Comparison of ENCODE assay signal across 11 mouse cellular contexts in the genomic region with DNA sequence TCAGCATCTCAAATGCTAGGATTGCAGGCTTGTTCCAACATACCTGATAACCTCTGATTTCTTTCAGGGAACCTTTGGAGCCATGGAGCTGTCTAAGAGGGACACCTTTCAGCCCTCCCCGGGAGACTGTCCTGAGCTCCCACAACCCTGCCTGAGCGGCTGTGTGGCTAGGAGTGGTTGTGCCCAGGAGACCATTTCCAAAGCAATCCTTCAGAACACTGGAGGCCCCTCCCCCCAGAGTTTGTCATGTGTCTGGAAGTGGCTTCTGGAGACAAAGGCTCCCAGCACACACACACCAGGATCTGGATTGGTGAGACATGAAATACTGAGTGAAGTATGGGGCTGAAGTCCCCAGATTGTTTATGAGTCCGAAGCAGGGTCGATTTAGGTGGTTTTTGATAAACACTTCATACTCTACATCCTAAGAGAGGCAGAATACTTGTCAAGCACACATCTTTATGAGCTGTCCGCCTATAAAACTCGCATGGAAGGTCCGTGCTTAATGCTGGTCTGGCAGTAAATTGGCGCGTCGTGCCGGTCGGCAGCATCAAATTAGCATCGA. TPM values are rescaled to one million over a fixed set of nuclear protein-coding genes. Genes with fewer than 3 reads are reported as not detected.
DNase-seq lines count a peak whose midpoint lies in the region; ATAC-seq and TF ChIP-seq lines count a peak whose summit lies in the region.
"Had no signal": no experiment of that assay in that cellular context is flagged by ENCODE, and none has a peak within 500 bp of the region (broad histone marks: within the 10 kb centered on the region; RNA-seq: fewer than 3 reads in every experiment).

No protein-coding gene starts in this region.

- 0 out of 2 replicates have a peak, but pooled peaks have one; percentile 22 for ATAC-seq in kidney, embryonic 15.5 days (replicated peaks; ENCODE audit: low FRiP score)
- ATAC-seq in forebrain, embryonic 14.5 days: 0 out of 2 replicates have a peak, but pooled peaks have one; percentile 22
- ATAC-seq in midbrain, postnatal 0 days (ENCODE audit: low FRiP score): no peak

- no peaks in the 10 kb centered on the region for H3K36me3 ChIP-seq in kidney, embryonic 15.5 days
- H3K36me3 ChIP-seq in forebrain, embryonic 14.5 days (ENCODE audit: control insufficient read depth, insufficient read depth, low read length): no peaks in the 10 kb centered on the region
- H3K36me3 ChIP-seq in midbrain, postnatal 0 days (ENCODE audit: insufficient read depth, low read length): no peaks in the 10 kb centered on the region
- H3K36me3 ChIP-seq: embryonic facial prominence, embryonic 15.5 days had no signal

- no peak for DNase-seq in kidney, adult 11 months
- DNase-seq in MN1 (ENCODE audit: low spot score): peak; percentile 80
- DNase-seq in forebrain, embryonic 14.5 days (ENCODE audit: low spot score): peak; percentile 51
- peak; percentile 35 for DNase-seq in midbrain, postnatal 0 days (ENCODE audit: low spot score)
- DNase-seq in spleen, postnatal 10 days (ENCODE audit: low spot score in 2 of 2): no peak
- no peak for DNase-seq in heart, postnatal 25 days (ENCODE audit: low spot score)
- no peak for DNase-seq in layer of hippocampus, postnatal 36 days

- H3K9me3 ChIP-seq in kidney, embryonic 15.5 days (replicated peaks): no peaks in the 10 kb centered on the region
- H3K9me3 ChIP-seq in forebrain, embryonic 14.5 days (replicated peaks; ENCODE audit: control insufficient read depth, low read length): no peaks in the 10 kb centered on the region
- no peaks in the 10 kb centered on the region for H3K9me3 ChIP-seq in midbrain, postnatal 0 days (ENCODE audit: low read length)
- H3K9me3 ChIP-seq: embryonic facial prominence, embryonic 15.5 days had no signal

- 0 out of 2 replicates have a peak, but pooled peaks cover 3% of the 10 kb centered on the region for H3K27me3 ChIP-seq in kidney, embryonic 15.5 days
- H3K27me3 ChIP-seq in forebrain, embryonic 14.5 days (replicated peaks; ENCODE audit: control insufficient read depth, insufficient read depth, low read length): no peaks in the 10 kb centered on the region
- H3K27me3 ChIP-seq in midbrain, postnatal 0 days (ENCODE audit: insufficient read depth, low read length): no peaks in the 10 kb centered on the region

- peaks cover 43% of the 10 kb centered on the region for H3K4me1 ChIP-seq in kidney, embryonic 15.5 days
- H3K4me1 ChIP-seq in forebrain, embryonic 14.5 days (ENCODE audit: control insufficient read depth, insufficient read depth, low read length): peaks cover 24% of the 10 kb centered on the region
- peaks cover 10% of the 10 kb centered on the region; the same call in 1 of the 2 replicates for H3K4me1 ChIP-seq in midbrain, postnatal 0 days (ENCODE audit: insufficient read depth, low read length)

- no peak overlapping the region for H3K27ac ChIP-seq in kidney, embryonic 15.5 days
- H3K27ac ChIP-seq in forebrain, embryonic 14.5 days (ENCODE audit: low read depth, low read length): peak overlapping the region; percentile 10; the same call in 1 of the 2 replicates
- H3K27ac ChIP-seq in midbrain, postnatal 0 days (ENCODE audit: low read depth, low read length): no peak overlapping the region
- H3K27ac ChIP-seq: embryonic facial prominence, embryonic 15.5 days had no signal

- intact Hi-C loops in heart, postnatal 25 days (cut with DNase I): no loop called here

- H3K9ac ChIP-seq in kidney, embryonic 15.5 days: no peak overlapping the region
- no peak overlapping the region for H3K9ac ChIP-seq in forebrain, embryonic 14.5 days (ENCODE audit: low read length)
- H3K9ac ChIP-seq in midbrain, postnatal 0 days (replicated peaks; ENCODE audit: low read length, poor library complexity, severe bottlenecking): no peak overlapping the region
- H3K9ac ChIP-seq: embryonic facial prominence, embryonic 15.5 days had no signal

- no peak for TF ChIP-seq CTCF in midbrain, postnatal 0 days (IDR thresholded peaks at IDR 0.05)

- no peak overlapping the region for H3K4me3 ChIP-seq in kidney, embryonic 15.5 days (replicated peaks)
- no peak overlapping the region for H3K4me3 ChIP-seq in forebrain, embryonic 14.5 days (ENCODE audit: low read depth, low read length)
- no peak overlapping the region for H3K4me3 ChIP-seq in midbrain, postnatal 0 days (ENCODE audit: low read depth, low read length)
- H3K4me3 ChIP-seq: embryonic facial prominence, embryonic 15.5 days had no signal

- 0 out of 2 replicates have a peak overlapping the region, but pooled peaks have one; percentile 23 for H3K4me2 ChIP-seq in kidney, embryonic 15.5 days
- H3K4me2 ChIP-seq in forebrain, embryonic 14.5 days (ENCODE audit: low read length): no peak overlapping the region
- H3K4me2 ChIP-seq in midbrain, postnatal 0 days (ENCODE audit: low read depth, low read length, poor library complexity, severe bottlenecking): no peak overlapping the region
- H3K4me2 ChIP-seq: embryonic facial prominence, embryonic 15.5 days; heart, embryonic 11.5 days had no signal

- 12% methylated on average over 13 of the region's 13 CpGs for WGBS in kidney, embryonic 15.5 days
- 59% methylated on average over 13 of the region's 13 CpGs for WGBS in forebrain, embryonic 14.5 days
- 41% methylated on average over 13 of the region's 13 CpGs for WGBS in midbrain, postnatal 0 days

RNA-seq across cellular contexts. Expression of a gene that starts 12.5 kb away (rescaled TPM):
- polyA plus RNA-seq in kidney, embryonic 15.5 days (2015; fragmentation: Nextera tagmentation; extraction: Ambion mirVana): 11.1 and 13.0 TPM in 2 replicates
- 9.2 and 10.4 TPM in 2 replicates for polyA plus RNA-seq in forebrain, embryonic 14.5 days (2014; fragmentation: Nextera tagmentation; extraction: Ambion mirVana)
- 17.4 and 20.1 TPM in 2 replicates for total RNA-seq in midbrain, postnatal 0 days (2014; rRNA removed)
- polyA plus RNA-seq in midbrain, postnatal 0 days (2015; fragmentation: Nextera tagmentation; extraction: Ambion mirVana): 13.5 and 16.2 TPM in 2 replicates
- under 1 TPM in 1 of 2 experiments, not detected in 1; 0.22 TPM for total RNA-seq in heart, postnatal 25 days (2021)
- 10 to 100 TPM; 28.6 to 36.8 TPM for total RNA-seq in layer of hippocampus, postnatal 36 days (2021)
- polyA plus RNA-seq: testis, adult 2 months had no signal

Comparison
In these comparisons a context has a peak if more than half of its experiments do, and no peak if none do; other contexts are left out.
1. DNase-seq: peak in MN1 (single experiment), forebrain, embryonic 14.5 days (single experiment) and midbrain, postnatal 0 days (single experiment); none in kidney, adult 11 months (single experiment), spleen, postnatal 10 days (0 of 2), heart, postnatal 25 days (single experiment) and layer of hippocampus, postnatal 36 days (0 of 2).
2. RNA of a gene that starts 12.5 kb away (total RNA-seq): 28.6 to 36.8 TPM in layer of hippocampus, postnatal 36 days and 17.4 to 20.1 TPM in midbrain, postnatal 0 days; 0.22 TPM in heart, postnatal 25 days; every median in the first group is over 10 times any median in the second.